Mouse (Mus musculus): Measurements from ENCODE around the gene Slc13a5.

Gene Slc13a5

DNA sequence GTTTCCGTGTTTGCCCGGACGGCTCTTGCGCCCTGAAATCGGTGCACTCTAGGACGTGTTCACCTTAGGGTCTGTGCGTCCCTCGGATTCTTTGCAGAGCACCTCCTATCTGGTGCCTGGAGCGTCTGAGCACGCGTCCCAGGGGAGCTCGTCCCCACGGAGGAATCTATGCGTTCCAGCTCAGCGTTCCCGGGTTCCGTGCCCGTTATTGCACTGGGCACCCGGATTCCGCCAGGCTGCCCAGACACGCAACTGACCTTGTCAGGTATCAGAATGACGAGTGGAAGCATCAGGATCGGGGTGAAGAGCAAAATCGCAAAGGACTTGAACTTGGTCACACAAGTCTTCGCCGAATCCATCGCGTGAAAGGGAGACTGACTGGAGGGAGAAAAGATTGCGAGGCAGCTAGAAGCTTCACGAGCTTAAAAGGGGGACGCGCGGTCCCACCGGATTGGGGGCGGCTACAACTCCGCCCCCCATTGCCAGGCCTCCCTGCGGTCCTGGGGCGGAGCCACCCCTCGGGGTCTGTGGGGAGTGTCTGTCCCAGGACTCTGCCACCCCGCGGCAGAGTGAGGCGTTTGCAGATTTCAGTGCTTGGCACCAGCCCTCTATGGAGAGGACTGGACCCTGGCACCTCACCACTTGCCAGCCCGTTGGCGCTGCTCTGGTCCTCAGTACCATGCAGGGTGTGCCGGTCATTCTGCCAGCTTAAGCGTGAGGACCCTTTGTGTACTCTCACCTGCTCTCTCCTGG, 639 bp downstream of the Slc13a5 start:
- DNase-seq (ENCODE audit: low spot score in 2 of 2), result no peak

DNA sequence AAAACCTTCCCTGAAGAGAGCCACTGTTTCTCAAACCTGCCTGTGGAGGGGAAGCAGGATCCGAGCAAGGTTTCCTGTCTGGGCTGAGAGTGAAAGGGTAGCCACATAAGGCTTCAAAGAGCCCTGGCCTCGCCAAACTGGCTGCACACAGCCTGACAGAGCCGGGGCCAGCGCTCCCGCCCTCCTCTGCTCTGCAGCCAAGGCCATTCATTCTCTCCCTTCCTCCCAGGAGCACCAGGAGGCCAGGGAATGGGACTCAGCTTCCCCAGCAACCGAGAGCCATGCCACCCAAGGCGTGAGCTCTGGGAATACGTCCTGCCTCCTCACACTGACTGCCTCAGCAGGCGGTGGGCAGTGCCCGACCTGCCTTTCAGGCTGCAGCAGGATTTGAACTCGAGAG, 1.5 kb downstream of the Slc13a5 start:
- DNase-seq (ENCODE audit: low spot score in 2 of 2), result no peak

DNA sequence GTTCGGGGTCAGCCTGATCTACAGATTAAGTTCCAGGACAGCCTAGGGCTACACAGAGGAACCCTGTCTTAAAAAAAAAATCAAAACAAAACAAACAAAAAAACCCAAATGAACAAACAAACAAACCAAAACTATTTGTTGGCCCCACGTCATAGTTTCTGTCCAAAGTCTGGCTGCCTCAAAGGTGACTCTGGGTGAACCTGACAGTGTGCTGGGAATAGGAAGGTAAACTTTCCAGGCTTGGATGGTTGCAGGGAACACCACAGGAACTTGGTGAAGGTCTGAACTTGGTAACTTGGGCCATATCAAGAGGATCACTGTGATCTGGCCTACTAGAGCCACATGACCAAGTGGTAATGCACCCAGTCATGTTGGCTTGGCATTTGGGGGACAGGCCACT, 10.6 kb downstream of the Slc13a5 start:
- no peak for DNase-seq (ENCODE audit: low spot score in 2 of 2)

GRCm38 (mm10) chr11:72255629-72256028, 11.4 kb downstream of the Slc13a5 start:
- DNase-seq (ENCODE audit: low spot score in 2 of 2), result no peak

GRCm38 (mm10) chr11:72245196-72245753, 21.7 kb downstream of the Slc13a5 start:
- no peak for DNase-seq (ENCODE audit: low spot score in 2 of 2)

DNA sequence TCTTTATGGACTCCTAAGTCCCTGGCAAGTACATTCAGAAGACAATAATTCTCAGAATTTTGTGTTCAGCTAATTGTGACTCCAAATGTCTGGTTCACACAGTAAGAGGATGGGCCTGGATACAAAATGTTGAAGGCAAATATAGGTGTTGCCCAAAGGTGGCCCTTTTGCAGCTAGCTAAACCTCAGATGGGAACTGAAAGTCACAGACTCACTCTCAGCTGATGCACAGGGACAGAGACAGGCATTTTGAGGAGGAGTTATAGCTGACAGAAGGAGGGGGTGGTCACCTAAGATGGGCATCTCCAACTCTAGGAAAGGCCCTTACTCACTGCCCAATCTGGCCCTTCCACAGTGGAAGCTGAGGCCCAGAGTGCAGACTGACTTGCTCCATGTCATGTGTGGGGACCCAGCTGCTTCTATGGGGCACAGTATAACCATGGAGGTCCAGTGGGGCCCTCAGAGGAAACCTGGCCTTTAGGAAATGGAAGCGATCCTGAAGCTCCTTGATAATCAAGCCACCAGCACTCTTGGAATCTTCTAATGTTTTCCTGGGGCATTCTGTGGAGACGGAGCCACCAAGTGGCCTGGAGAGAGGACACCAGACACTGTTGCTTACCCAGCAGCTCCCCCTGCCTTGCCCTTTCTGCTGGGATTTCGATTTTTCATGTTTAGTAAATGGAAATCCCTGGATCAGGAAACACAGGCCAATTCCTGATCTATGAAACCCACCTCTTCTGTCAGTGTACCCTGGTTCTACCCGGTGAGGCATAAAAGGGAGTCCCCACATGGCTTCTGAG, 26.8 kb downstream of the Slc13a5 start:
- DNase-seq (ENCODE audit: low spot score in 2 of 2), result no peak

- no peak for DNase-seq (ENCODE audit: low spot score in 2 of 2)
Measured at GRCm38 (mm10) chr11:72234013-72234412, 33.0 kb downstream of the Slc13a5 start.

DNA sequence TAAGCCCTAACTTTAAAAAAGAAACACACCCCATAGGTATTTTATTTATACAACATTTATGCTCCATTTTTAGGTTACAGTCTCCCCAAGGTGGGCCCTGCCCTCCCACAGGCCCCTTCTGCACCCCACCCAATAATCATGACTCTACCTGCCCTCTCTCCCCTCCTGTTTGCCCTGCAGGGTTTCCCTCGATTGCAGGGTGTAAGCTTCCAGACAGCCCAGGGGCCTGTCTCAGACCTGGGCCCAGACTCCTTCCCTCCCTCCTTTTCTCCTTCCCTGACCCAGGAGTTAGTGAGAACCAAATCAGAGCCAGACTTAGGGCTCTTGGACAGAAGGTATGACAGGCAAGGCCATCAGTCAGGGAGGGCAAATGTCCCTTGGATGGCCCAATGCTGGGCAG, 34.0 kb downstream of the Slc13a5 start:
- no peak for DNase-seq (ENCODE audit: low spot score in 2 of 2)

DNA sequence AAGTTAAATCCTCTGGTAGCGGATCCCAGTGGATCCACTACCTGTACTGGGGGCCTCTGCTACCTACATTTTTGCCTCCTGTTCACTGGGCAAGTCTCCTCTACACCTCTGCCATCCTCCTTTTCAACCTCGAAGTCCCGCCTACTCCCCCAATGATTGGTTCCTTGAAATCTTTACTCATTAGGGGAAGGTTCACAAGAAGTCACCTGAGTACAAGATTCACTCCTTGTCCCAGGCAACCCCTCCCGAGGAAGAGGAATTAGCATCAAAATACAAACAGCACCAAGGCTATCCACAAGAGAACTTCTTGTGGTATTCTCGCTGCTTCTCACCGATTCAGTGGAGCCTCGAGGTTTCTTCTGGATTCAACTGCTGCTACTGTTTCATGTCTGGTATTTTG, 35.0 kb downstream of the Slc13a5 start:
- DNase-seq (ENCODE audit: low spot score in 2 of 2), result no peak

GRCm38 (mm10) chr11:72228513-72228912, 38.5 kb downstream of the Slc13a5 start:
- DNase-seq (ENCODE audit: low spot score in 2 of 2), result no peak

GRCm38 (mm10) chr11:72226901-72227300, 40.1 kb downstream of the Slc13a5 start:
- DNase-seq (ENCODE audit: low spot score in 2 of 2), result no peak

GRCm38 (mm10) chr11:72226020-72226791, 40.8 kb downstream of the Slc13a5 start:
- DNase-seq (ENCODE audit: low spot score in 2 of 2), result no peak

DNA sequence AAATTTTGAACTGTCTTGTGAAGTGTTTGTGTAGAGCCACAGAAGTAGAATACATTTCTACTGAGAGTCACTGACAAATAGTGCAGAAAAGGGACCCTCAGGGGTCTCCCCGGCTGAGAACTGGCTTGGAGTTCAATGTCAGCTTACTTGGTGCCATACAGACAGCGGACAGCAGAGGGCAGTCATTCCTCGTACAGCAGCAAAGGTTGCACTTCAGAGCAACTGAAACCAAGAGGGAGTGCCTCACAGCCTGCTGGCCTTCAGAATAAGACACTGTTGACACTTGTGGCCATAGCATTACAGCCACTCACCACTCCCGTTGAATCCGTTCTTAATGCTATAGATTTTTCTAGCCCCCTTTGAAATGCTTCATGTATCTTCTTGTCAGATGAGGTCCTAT, 42.2 kb downstream of the Slc13a5 start:
- DNase-seq (ENCODE audit: low spot score in 2 of 2), result peak; percentile 64 to 84

GRCm38 (mm10) chr11:72223414-72223813, 43.6 kb downstream of the Slc13a5 start:
- DNase-seq (ENCODE audit: low spot score in 2 of 2), result no peak

DNA sequence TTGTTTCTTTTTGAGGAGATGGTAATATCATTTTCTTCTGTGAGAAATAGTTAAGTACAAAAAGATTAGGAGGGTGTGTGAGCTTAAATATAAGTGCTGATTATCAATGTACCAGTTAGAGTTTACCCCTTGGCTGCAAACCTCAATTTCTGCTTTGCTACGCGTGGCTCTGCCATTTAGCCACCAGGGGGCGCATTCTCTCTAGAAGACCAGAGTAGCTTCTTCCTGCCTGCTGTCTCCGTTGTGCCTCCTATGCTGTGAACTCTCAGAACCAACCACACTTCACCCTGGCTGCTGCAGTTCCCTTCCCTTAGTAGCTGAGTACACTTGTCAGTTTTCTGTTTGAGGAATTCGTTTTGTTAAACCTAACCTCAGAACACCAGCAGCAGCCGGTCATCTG, 45.7 kb downstream of the Slc13a5 start:
- DNase-seq (ENCODE audit: low spot score in 2 of 2), result peak; percentile 69 to 92

- DNase-seq (ENCODE audit: low spot score in 2 of 2), result no peak
Measured at GRCm38 (mm10) chr11:72217116-72217515, 49.9 kb downstream of the Slc13a5 start.

DNA sequence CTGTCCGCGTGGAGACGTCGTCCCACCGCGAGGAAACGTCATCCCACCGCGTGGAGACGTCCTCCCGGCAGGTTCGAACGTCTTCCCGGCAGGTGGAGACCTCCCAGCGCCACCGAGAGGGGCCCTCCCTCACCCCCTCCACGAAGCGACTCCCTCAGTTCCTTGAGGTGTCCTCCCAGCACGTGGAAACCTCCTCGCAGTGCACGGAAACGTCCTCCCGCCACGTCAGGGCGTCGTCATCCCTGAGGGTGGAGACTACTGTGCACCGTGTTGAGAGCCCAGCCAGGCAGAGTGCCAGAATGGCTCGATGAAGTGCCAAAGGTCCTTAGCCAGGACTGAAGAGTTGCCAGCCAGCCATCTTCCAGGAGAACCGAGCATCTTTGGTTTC, 51.6 kb downstream of the Slc13a5 start, which contains the start of gene Med31:
TSS of gene Med31 (minus strand) at position 183 of the 388 bp plus-strand sequence.
- DNase-seq (ENCODE audit: low spot score in 2 of 2), result peak; percentile 59 to 80

DNA sequence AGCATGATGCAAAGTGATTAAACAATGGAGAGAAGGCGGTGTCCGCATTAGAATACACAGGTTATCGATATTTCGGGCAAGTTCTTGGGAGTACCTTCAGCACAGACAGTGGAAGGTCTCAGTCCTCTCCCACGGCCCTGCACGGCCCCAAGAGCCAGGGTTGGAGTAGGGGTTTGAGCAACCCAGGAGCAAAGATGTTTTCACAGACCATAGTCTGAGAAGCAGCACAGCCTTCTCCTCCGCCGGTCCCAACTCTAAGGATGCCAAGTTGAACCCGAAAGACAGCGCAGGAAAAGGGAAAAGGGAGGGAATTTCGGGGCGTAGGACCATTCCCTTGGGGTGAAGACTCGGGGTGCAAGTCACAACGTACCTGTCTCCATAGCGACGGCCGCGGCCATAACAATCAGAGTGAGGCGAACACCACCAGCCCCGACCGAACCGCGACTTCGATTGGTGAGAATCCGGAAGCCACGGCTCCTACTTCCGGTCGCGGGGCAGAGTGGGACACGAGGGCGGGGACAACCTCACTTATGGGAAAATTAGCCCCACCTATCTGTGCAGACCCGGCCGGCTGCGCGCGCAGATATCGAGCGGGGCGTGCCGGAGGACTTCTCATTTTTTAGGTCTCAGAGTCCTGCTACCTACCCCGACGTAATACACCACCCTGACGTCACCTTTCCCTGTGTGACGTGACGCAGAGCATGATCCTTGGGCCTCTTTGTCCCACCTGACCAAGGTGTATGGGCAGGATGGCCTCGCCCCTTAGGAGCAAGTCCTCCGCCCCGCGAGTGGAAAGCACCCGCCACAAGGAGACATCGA, 52.2 kb downstream of the Slc13a5 start:
- peak; percentile 91 to 95 for DNase-seq (ENCODE audit: low spot score in 2 of 2)

- no peak for DNase-seq (ENCODE audit: low spot score in 2 of 2)
Measured at GRCm38 (mm10) chr11:72207834-72208377, 59.1 kb downstream of the Slc13a5 start.

GRCm38 (mm10) chr11:72207204-72207833, 59.7 kb downstream of the Slc13a5 start, which contains the start of the genes 4933427D14Rik and Txndc17:
Gene 4933427D14Rik (minus strand): TSS chr11:72207459.
Gene Txndc17 (plus strand): TSS chr11:72207547.
- peak; percentile 84 to 89 for DNase-seq (ENCODE audit: low spot score in 2 of 2)
